9 mouse cellular contexts compared by ENCODE assay signal in the genomic region with DNA sequence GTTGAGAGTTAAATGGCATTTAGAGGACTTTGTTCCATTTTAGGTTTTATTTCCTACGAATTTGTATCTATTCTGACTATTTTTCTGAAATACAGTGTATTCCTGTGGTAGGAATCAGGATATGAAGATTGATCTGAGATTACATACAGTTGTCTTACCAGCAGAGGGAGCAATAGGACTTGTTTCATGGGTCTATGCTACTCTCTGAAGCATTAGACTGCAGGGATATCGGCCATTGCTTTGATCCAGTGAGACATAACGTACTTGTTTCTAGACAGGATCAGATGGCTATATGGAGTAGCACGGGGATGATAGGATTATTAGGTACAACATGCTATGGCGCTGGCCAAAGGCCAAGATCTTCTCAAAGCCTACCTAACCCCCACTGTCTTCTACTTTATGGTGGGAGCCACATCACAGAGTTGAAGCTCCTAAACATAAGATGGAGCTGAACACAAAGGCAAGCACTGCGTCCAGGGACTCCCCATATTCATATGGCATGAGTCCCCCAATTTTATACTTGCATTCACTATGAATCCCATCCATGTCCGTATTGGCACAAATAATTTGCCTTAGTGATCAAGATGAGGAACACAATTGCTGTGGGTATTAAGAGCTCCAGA. TPM values are rescaled to one million over a fixed set of nuclear protein-coding genes. Genes with fewer than 3 reads are reported as not detected.
DNase-seq lines count a peak whose midpoint lies in the region; ATAC-seq and TF ChIP-seq lines count a peak whose summit lies in the region.
"Had no signal": no experiment of that assay in that cellular context is flagged by ENCODE, and none has a peak within 500 bp of the region (broad histone marks: within the 10 kb centered on the region; RNA-seq: fewer than 3 reads in every experiment).

No protein-coding gene starts in this region.

- no peak overlapping the region for H3K9ac ChIP-seq in limb, embryonic 14.5 days (ENCODE audit: low read depth, low read length, severe bottlenecking)
- H3K9ac ChIP-seq in midbrain, embryonic 14.5 days (replicated peaks; ENCODE audit: low read length) = no peak overlapping the region

- no peaks in the 10 kb centered on the region for H3K27me3 ChIP-seq in limb, embryonic 14.5 days (ENCODE audit: control insufficient read depth, insufficient read depth, low read length)
- no peaks in the 10 kb centered on the region for H3K27me3 ChIP-seq in limb, embryonic 10.5 days (ENCODE audit: low read depth, poor library complexity, severe bottlenecking)
- no peaks in the 10 kb centered on the region for H3K27me3 ChIP-seq in midbrain, embryonic 14.5 days (ENCODE audit: control insufficient read depth, insufficient read depth, low read length)

- no peak overlapping the region for H3K4me2 ChIP-seq in limb, embryonic 14.5 days (replicated peaks; ENCODE audit: low read depth, low read length, severe bottlenecking)
- H3K4me2 ChIP-seq in midbrain, embryonic 14.5 days (ENCODE audit: low read length) = no peak overlapping the region

- no peak for ATAC-seq in limb, embryonic 14.5 days (ENCODE audit: low FRiP score, low read depth)
- ATAC-seq in midbrain, embryonic 14.5 days (ENCODE audit: low FRiP score, low TSS enrichment) = peak; percentile 37; the same call in 1 of the 2 replicates

- WGBS in limb, embryonic 14.5 days = 63% methylated on average over 7 of the region's 7 CpGs
- 80% methylated on average over 7 of the region's 7 CpGs for WGBS in limb, embryonic 10.5 days
- WGBS in midbrain, embryonic 14.5 days = 65% methylated on average over 7 of the region's 7 CpGs

- no peak overlapping the region for H3K27ac ChIP-seq in limb, embryonic 14.5 days (replicated peaks; ENCODE audit: low read depth, low read length)
- H3K27ac ChIP-seq in limb, embryonic 10.5 days = no peak overlapping the region
- no peak overlapping the region for H3K27ac ChIP-seq in midbrain, embryonic 14.5 days (replicated peaks; ENCODE audit: low read depth, low read length)
- H3K27ac ChIP-seq: macrophage had no signal

- no peaks in the 10 kb centered on the region for H3K4me1 ChIP-seq in limb, embryonic 14.5 days (ENCODE audit: control insufficient read depth, insufficient read depth, low read length)
- H3K4me1 ChIP-seq in limb, embryonic 10.5 days = no peaks in the 10 kb centered on the region
- H3K4me1 ChIP-seq in midbrain, embryonic 14.5 days (ENCODE audit: control insufficient read depth, insufficient read depth, low read length) = no peaks in the 10 kb centered on the region

- DNase-seq in limb, embryonic 14.5 days (ENCODE audit: low spot score) = peak; percentile 83
- no peak for DNase-seq in limb, embryonic 10.5 days (ENCODE audit: low spot score)
- peak; percentile 67 for DNase-seq in ZHBTc4 (ENCODE audit: low read depth, low spot score)
- peak; percentile 83 for DNase-seq in embryo, embryonic 11 days
- DNase-seq in kidney, postnatal 36 days = peak; percentile 18 to 66
- DNase-seq in midbrain, embryonic 14.5 days = peak; percentile 92
- DNase-seq in ovary, adult 18-20 months (ENCODE audit: low spot score) = no peak
- DNase-seq in urinary bladder, postnatal 10 days (ENCODE audit: low spot score) = no peak

- H3K9me3 ChIP-seq in limb, embryonic 14.5 days (ENCODE audit: control insufficient read depth, low read length) = no peaks in the 10 kb centered on the region
- H3K9me3 ChIP-seq in limb, embryonic 10.5 days (replicated peaks) = no peaks in the 10 kb centered on the region
- H3K9me3 ChIP-seq in midbrain, embryonic 14.5 days (ENCODE audit: control insufficient read depth, low read length) = no peaks in the 10 kb centered on the region

- no peak for TF ChIP-seq POLR2A in limb, embryonic 14.5 days (IDR thresholded peaks at IDR 0.05; ENCODE audit: borderline replicate concordance, extremely low read depth, insufficient read depth, insufficient read length)

- peaks cover 20% of the 10 kb centered on the region for H3K36me3 ChIP-seq in limb, embryonic 14.5 days (ENCODE audit: control insufficient read depth, insufficient read depth, low read length)
- H3K36me3 ChIP-seq in limb, embryonic 10.5 days = peaks cover 78% of the 10 kb centered on the region
- peaks cover 12% of the 10 kb centered on the region; the same call in 1 of the 2 replicates for H3K36me3 ChIP-seq in midbrain, embryonic 14.5 days (ENCODE audit: control insufficient read depth, insufficient read depth, low read length)

- no peak overlapping the region for H3K4me3 ChIP-seq in limb, embryonic 14.5 days (replicated peaks; ENCODE audit: low read length)
- H3K4me3 ChIP-seq in limb, embryonic 10.5 days = no peak overlapping the region
- no peak overlapping the region for H3K4me3 ChIP-seq in midbrain, embryonic 14.5 days (replicated peaks; ENCODE audit: low read depth, low read length)

RNA-seq across cellular contexts. Expression of a gene that starts 19.6 kb away (rescaled TPM):
- polyA plus RNA-seq in limb, embryonic 14.5 days (2012; rRNA removed) = 6.6 and 8.1 TPM in 2 replicates
- 7.3 and 8.3 TPM in 2 replicates for polyA plus RNA-seq in limb, embryonic 14.5 days (2014; fragmentation: Nextera tagmentation; extraction: Ambion mirVana)
- 26.1 and 26.2 TPM in 2 replicates for polyA plus RNA-seq in limb, embryonic 10.5 days (2016; fragmentation: Nextera tagmentation; extraction: Ambion mirVana)
- 3.1 and 3.2 TPM in 2 replicates for polyA plus RNA-seq in midbrain, embryonic 14.5 days (2014; fragmentation: Nextera tagmentation; extraction: Ambion mirVana)

RNA-seq across cellular contexts. Expression of a gene that starts 27.6 kb away (rescaled TPM):
- 0.06 and 0.10 TPM in 2 replicates for polyA plus RNA-seq in limb, embryonic 14.5 days (2012; rRNA removed)
- polyA plus RNA-seq in limb, embryonic 14.5 days (2014; fragmentation: Nextera tagmentation; extraction: Ambion mirVana) = 0.08 and 0.10 TPM in 2 replicates
- polyA plus RNA-seq in limb, embryonic 10.5 days (2016; fragmentation: Nextera tagmentation; extraction: Ambion mirVana) = not detected in 2 replicates
- polyA plus RNA-seq in midbrain, embryonic 14.5 days (2014; fragmentation: Nextera tagmentation; extraction: Ambion mirVana) = 0.17 TPM in 1 of 2 replicates, not detected in the other

RNA-seq across cellular contexts. Expression of a gene that starts 36.3 kb away (rescaled TPM):
- polyA plus RNA-seq in limb, embryonic 14.5 days (2012; rRNA removed) = 28.6 and 34.4 TPM in 2 replicates
- 70.4 and 75.5 TPM in 2 replicates for polyA plus RNA-seq in limb, embryonic 14.5 days (2014; fragmentation: Nextera tagmentation; extraction: Ambion mirVana)
- 73.9 and 74.4 TPM in 2 replicates for polyA plus RNA-seq in limb, embryonic 10.5 days (2016; fragmentation: Nextera tagmentation; extraction: Ambion mirVana)
- polyA plus RNA-seq in midbrain, embryonic 14.5 days (2014; fragmentation: Nextera tagmentation; extraction: Ambion mirVana) = 76.0 and 92.8 TPM in 2 replicates

Comparison
In these comparisons a context has a peak if more than half of its experiments do, and no peak if none do; other contexts are left out.
1. DNase-seq: peak in limb, embryonic 14.5 days (single experiment), ZHBTc4 (single experiment), embryo, embryonic 11 days (single experiment), kidney, postnatal 36 days (2 of 2) and midbrain, embryonic 14.5 days (single experiment); none in limb, embryonic 10.5 days (single experiment), ovary, adult 18-20 months (single experiment) and urinary bladder, postnatal 10 days (single experiment).